Mouse (Mus musculus): Measurements from ENCODE around the gene Olfr1373. TPM values are rescaled to one million over a fixed set of nuclear protein-coding genes. Genes with fewer than 3 reads are reported as not detected.
A peak's percentile ranks its signal among the peaks of the same experiment; 100 is the strongest.
"Not testable (repeated sequence)": the region's sequence is repeated elsewhere in the genome, so short reads cannot be mapped to it uniquely, and the experiment has no call there.

The Olfr1373 gene
- polyA plus RNA-seq (2011; ENCODE audit: insufficient read depth, insufficient read length, low read depth, missing spikeins) = not detected in 2 replicates

- not testable (repeated sequence) for H3K36me3 ChIP-seq (ENCODE audit: control insufficient read depth, insufficient read depth, low read length, poor library complexity, severe bottlenecking); H3K27ac ChIP-seq (ENCODE audit: insufficient read depth, low read length); H3K4me1 ChIP-seq (ENCODE audit: control insufficient read depth, insufficient read depth, low read length); H3K27me3 ChIP-seq (ENCODE audit: control insufficient read depth, insufficient read depth, low read length, poor library complexity, severe bottlenecking); H3K9me3 ChIP-seq (replicated peaks; ENCODE audit: control insufficient read depth, insufficient read depth, low read length, poor library complexity, severe bottlenecking); H3K4me3 ChIP-seq (ENCODE audit: low read depth, low read length); H3K9ac ChIP-seq (ENCODE audit: low read depth, poor library complexity, severe bottlenecking)
These were observed at the start of gene Olfr1373 for GRCm38 (mm10) chr11:52145428-52145827. Gene Olfr1373, minus strand, starts transcription at chr11:52145528.

- not testable (repeated sequence) for H3K9me3 ChIP-seq (replicated peaks; ENCODE audit: control insufficient read depth, insufficient read depth, low read length, poor library complexity, severe bottlenecking); H3K27ac ChIP-seq (ENCODE audit: insufficient read depth, low read length); H3K4me3 ChIP-seq (ENCODE audit: low read depth, low read length); H3K36me3 ChIP-seq (ENCODE audit: control insufficient read depth, insufficient read depth, low read length, poor library complexity, severe bottlenecking); H3K27me3 ChIP-seq (ENCODE audit: control insufficient read depth, insufficient read depth, low read length, poor library complexity, severe bottlenecking); H3K9ac ChIP-seq (ENCODE audit: low read depth, poor library complexity, severe bottlenecking); H3K4me1 ChIP-seq (ENCODE audit: control insufficient read depth, insufficient read depth, low read length)
These were observed 35.3 kb upstream of the Olfr1373 start for GRCm38 (mm10) chr11:52180651-52181050.

- H3K4me1 ChIP-seq (ENCODE audit: control insufficient read depth, insufficient read depth, low read length); H3K36me3 ChIP-seq (ENCODE audit: control insufficient read depth, insufficient read depth, low read length, poor library complexity, severe bottlenecking); H3K27ac ChIP-seq (ENCODE audit: insufficient read depth, low read length); H3K4me3 ChIP-seq (ENCODE audit: low read depth, low read length); H3K9ac ChIP-seq (ENCODE audit: low read depth, poor library complexity, severe bottlenecking); H3K9me3 ChIP-seq (replicated peaks; ENCODE audit: control insufficient read depth, insufficient read depth, low read length, poor library complexity, severe bottlenecking); H3K27me3 ChIP-seq (ENCODE audit: control insufficient read depth, insufficient read depth, low read length, poor library complexity, severe bottlenecking): not testable (repeated sequence)
These were observed 34.6 kb upstream of the Olfr1373 start for GRCm38 (mm10) chr11:52179897-52180296.

- Histone ChIP-seq H3K4me3 (ENCODE audit: low read depth, low read length) (peak overlapping the region; percentile 53), H3K9ac (ENCODE audit: low read depth, poor library complexity, severe bottlenecking) (peak overlapping the region; percentile 49; the same call in 1 of the 2 replicates), H3K9me3 (replicated peaks; ENCODE audit: control insufficient read depth, insufficient read depth, low read length, poor library complexity, severe bottlenecking) (no peaks in the 10 kb centered on the region), H3K36me3 (ENCODE audit: control insufficient read depth, insufficient read depth, low read length, poor library complexity, severe bottlenecking) (no peaks in the 10 kb centered on the region), H3K27ac (ENCODE audit: insufficient read depth, low read length) (no peak overlapping the region), H3K27me3 (ENCODE audit: control insufficient read depth, insufficient read depth, low read length, poor library complexity, severe bottlenecking) (peaks cover 1% of the 10 kb centered on the region), H3K4me1 (ENCODE audit: control insufficient read depth, insufficient read depth, low read length) (no peaks in the 10 kb centered on the region)
- TF ChIP-seq EP300 (IDR thresholded peaks at IDR 0.05; ENCODE audit: insufficient read depth, low read depth, low read length) = no peak
- TF ChIP-seq POLR2A (IDR thresholded peaks at IDR 0.05; ENCODE audit: insufficient read depth, low read length) = no peak
- no peak for TF ChIP-seq CTCF (IDR thresholded peaks at IDR 0.05; ENCODE audit: low read depth, low read length)
These were observed 23.1 kb upstream of the Olfr1373 start for GRCm38 (mm10) chr11:52168461-52168860.

GRCm38 (mm10) chr11:52167901-52168302, 22.6 kb upstream of the Olfr1373 start:
- H3K9me3 ChIP-seq (replicated peaks; ENCODE audit: control insufficient read depth, insufficient read depth, low read length, poor library complexity, severe bottlenecking); H3K27ac ChIP-seq (ENCODE audit: insufficient read depth, low read length); H3K4me1 ChIP-seq (ENCODE audit: control insufficient read depth, insufficient read depth, low read length); H3K27me3 ChIP-seq (ENCODE audit: control insufficient read depth, insufficient read depth, low read length, poor library complexity, severe bottlenecking); H3K36me3 ChIP-seq (ENCODE audit: control insufficient read depth, insufficient read depth, low read length, poor library complexity, severe bottlenecking): not testable (repeated sequence)
- Histone ChIP-seq H3K9ac (ENCODE audit: low read depth, poor library complexity, severe bottlenecking) (peak overlapping the region; percentile 81), H3K4me3 (ENCODE audit: low read depth, low read length) (peak overlapping the region; percentile 70)

- no peaks in the 10 kb centered on the region for H3K4me1 ChIP-seq (ENCODE audit: control insufficient read depth, insufficient read depth, low read length)
- H3K27me3 ChIP-seq (ENCODE audit: control insufficient read depth, insufficient read depth, low read length, poor library complexity, severe bottlenecking) = peaks cover 1% of the 10 kb centered on the region
- peak overlapping the region; percentile 69 for H3K4me3 ChIP-seq (ENCODE audit: low read depth, low read length)
- H3K27ac ChIP-seq (ENCODE audit: insufficient read depth, low read length) = no peak overlapping the region
- H3K36me3 ChIP-seq (ENCODE audit: control insufficient read depth, insufficient read depth, low read length, poor library complexity, severe bottlenecking) = no peaks in the 10 kb centered on the region
- TF ChIP-seq EP300 (IDR thresholded peaks at IDR 0.05; ENCODE audit: insufficient read depth, low read depth, low read length) (no peak), CTCF (IDR thresholded peaks at IDR 0.05; ENCODE audit: low read depth, low read length) (peak; percentile 24)
- H3K9me3 ChIP-seq (replicated peaks; ENCODE audit: control insufficient read depth, insufficient read depth, low read length, poor library complexity, severe bottlenecking) = no peaks in the 10 kb centered on the region
- H3K9ac ChIP-seq (ENCODE audit: low read depth, poor library complexity, severe bottlenecking) = peak overlapping the region; percentile 81; the same call in 1 of the 2 replicates
These were observed 21.8 kb upstream of the Olfr1373 start for GRCm38 (mm10) chr11:52167126-52167525.

GRCm38 (mm10) chr11:52163926-52164325, 18.6 kb upstream of the Olfr1373 start:
- Histone ChIP-seq H3K9me3 (replicated peaks; ENCODE audit: control insufficient read depth, insufficient read depth, low read length, poor library complexity, severe bottlenecking) (no peaks in the 10 kb centered on the region), H3K27me3 (ENCODE audit: control insufficient read depth, insufficient read depth, low read length, poor library complexity, severe bottlenecking) (no peaks in the 10 kb centered on the region; the same call in 1 of the 2 replicates), H3K4me1 (ENCODE audit: control insufficient read depth, insufficient read depth, low read length) (no peaks in the 10 kb centered on the region), H3K36me3 (ENCODE audit: control insufficient read depth, insufficient read depth, low read length, poor library complexity, severe bottlenecking) (no peaks in the 10 kb centered on the region), H3K27ac (ENCODE audit: insufficient read depth, low read length) (no peak overlapping the region), H3K4me3 (ENCODE audit: low read depth, low read length) (no peak overlapping the region), H3K9ac (ENCODE audit: low read depth, poor library complexity, severe bottlenecking) (no peak overlapping the region)
- no peak for TF ChIP-seq POLR2A (IDR thresholded peaks at IDR 0.05; ENCODE audit: insufficient read depth, low read length)
- no peak for TF ChIP-seq CTCF (IDR thresholded peaks at IDR 0.05; ENCODE audit: low read depth, low read length)
- TF ChIP-seq EP300 (IDR thresholded peaks at IDR 0.05; ENCODE audit: insufficient read depth, low read depth, low read length) = no peak

Data from ES-Bruce4 (cell line).